Mouse (Mus musculus): ENCODE data around the gene Scn3b. TPM values are rescaled to one million over a fixed set of nuclear protein-coding genes. Genes with fewer than 3 reads are reported as not detected.

Scn3b gene
- polyA plus RNA-seq, 1 experiment from 2014 or later, result 0.65 TPM

DNA sequence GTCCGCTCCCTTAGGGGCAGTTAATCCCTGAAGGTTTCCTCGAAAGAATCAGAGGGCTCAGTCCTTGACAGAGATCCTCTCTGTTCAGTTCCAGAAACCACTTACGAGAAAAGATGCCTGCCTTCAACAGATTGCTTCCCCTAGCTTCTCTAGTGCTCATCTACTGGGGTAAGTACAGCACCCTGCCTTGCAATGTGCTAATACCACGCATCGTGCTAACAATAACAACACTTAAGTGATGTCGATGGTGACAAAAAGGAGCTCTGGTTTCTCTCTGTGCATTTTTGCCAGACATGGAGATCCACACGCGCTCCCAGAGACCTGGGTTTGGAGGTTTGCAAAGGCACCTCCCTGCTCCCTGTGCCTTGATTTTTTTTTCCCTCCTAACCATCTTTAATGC, 863 bp downstream of the Scn3b start:
- 23% methylated on average over 8 of the region's 8 CpGs for WGBS

DNA sequence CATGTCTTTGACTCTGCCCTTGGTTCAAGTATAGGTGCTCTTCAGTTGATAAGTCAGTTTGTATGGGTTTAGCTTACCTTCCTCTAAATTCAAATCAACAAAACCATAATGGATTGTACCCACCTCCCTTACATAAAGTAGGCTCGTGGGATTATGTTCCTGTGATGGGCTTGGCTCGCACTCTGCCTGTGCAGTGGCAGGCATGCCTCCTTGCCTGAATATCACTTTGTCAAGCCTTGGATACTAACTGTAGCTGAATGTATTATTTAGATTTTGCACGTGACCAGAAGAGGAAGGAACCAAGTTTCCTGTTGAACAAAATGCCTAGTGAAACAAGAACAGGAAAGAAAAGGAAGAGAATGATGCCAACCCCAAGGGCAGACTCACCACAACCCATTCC, 2.1 kb downstream of the Scn3b start:
- no peak overlapping the region for H3K4me2 ChIP-seq
- no peaks in the 10 kb centered on the region for H3K9me3 ChIP-seq
- no peak overlapping the region for H3K27ac ChIP-seq
- no peak overlapping the region for H3K4me3 ChIP-seq (replicated peaks)
- ATAC-seq (ENCODE audit: insufficient number of reproducible peaks, insufficient read depth, low FRiP score, low TSS enrichment, low read depth), result no peak
- peaks cover 15% of the 10 kb centered on the region for H3K4me1 ChIP-seq (replicated peaks)
- no peak overlapping the region for H3K9ac ChIP-seq (replicated peaks)
- WGBS, result 69% methylated on average over 3 of the region's 3 CpGs
- H3K36me3 ChIP-seq, result no peaks in the 10 kb centered on the region
- H3K27me3 ChIP-seq, result peaks cover 39% of the 10 kb centered on the region

More for the DNA sequence above, 863 bp downstream of the Scn3b start:
- Histone ChIP-seq H3K9me3 (no peaks in the 10 kb centered on the region), H3K27me3 (peaks cover 39% of the 10 kb centered on the region), H3K36me3 (no peaks in the 10 kb centered on the region), H3K9ac (replicated peaks) (no peak overlapping the region), H3K4me2 (no peak overlapping the region), H3K4me1 (replicated peaks) (peaks cover 15% of the 10 kb centered on the region), H3K27ac (no peak overlapping the region), H3K4me3 (replicated peaks) (no peak overlapping the region)
- peak; percentile 43; the same call in 1 of the 2 replicates for ATAC-seq (ENCODE audit: insufficient number of reproducible peaks, insufficient read depth, low FRiP score, low TSS enrichment, low read depth)

DNA sequence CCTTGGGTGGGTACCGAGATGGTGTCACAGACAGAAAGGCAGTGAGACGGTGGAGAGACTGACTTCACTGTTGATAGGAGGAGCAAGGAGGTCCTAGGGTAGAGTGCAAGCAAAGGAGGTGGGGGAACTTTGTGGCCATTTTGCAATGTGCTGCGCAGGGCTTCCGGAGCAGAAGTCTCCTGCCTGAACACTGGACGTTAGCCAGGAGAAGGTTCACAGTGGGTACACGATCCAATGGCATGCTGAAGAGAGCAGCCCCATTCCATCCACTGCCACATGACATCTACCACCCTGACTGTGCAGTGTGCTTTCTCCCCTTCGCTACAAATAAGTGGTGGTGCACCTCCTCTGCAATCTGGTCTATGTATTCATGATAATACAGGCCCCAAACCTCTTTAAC, 3.8 kb downstream of the Scn3b start:
- no peak overlapping the region for H3K9ac ChIP-seq (replicated peaks)
- H3K9me3 ChIP-seq, result no peaks in the 10 kb centered on the region
- no peak overlapping the region for H3K4me2 ChIP-seq
- no peak overlapping the region for H3K4me3 ChIP-seq (replicated peaks)
- H3K4me1 ChIP-seq (replicated peaks), result peaks cover 14% of the 10 kb centered on the region
- no peak for ATAC-seq (ENCODE audit: insufficient number of reproducible peaks, insufficient read depth, low FRiP score, low TSS enrichment, low read depth)
- 82% methylated on average over 7 of the region's 7 CpGs for WGBS
- H3K36me3 ChIP-seq, result no peaks in the 10 kb centered on the region
- peaks cover 29% of the 10 kb centered on the region for H3K27me3 ChIP-seq
- H3K27ac ChIP-seq, result no peak overlapping the region

DNA sequence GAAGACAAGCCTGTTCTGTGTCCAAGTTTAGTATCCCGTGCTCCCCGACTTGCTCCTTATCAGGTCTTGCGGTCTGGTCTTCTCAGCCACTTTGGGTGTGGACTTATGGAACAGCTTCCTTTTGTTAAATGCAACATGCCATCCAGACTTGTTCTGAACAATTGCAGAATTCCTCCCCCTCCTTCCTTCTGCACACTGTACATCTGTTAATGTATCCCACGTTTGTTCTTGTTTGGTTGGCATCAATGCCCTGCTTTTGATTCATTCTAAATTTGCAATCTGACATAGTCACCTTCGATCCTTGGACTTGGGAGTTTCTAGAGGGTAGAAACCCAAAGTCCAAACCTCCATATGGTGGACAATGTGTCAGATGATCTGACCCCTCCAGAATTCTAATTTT, 6.9 kb downstream of the Scn3b start:
- no peaks in the 10 kb centered on the region for H3K4me1 ChIP-seq (replicated peaks)
- no peak overlapping the region for H3K4me3 ChIP-seq (replicated peaks)
- no peak overlapping the region for H3K4me2 ChIP-seq
- ATAC-seq (ENCODE audit: insufficient number of reproducible peaks, insufficient read depth, low FRiP score, low TSS enrichment, low read depth), result no peak
- 0 out of 2 replicates have a peak, but pooled peaks cover 3% of the 10 kb centered on the region for H3K27me3 ChIP-seq
- no peak overlapping the region for H3K27ac ChIP-seq
- no peak overlapping the region for H3K9ac ChIP-seq (replicated peaks)
- 90% methylated on average over 5 of the region's 5 CpGs for WGBS
- no peaks in the 10 kb centered on the region for H3K9me3 ChIP-seq
- no peaks in the 10 kb centered on the region for H3K36me3 ChIP-seq

DNA sequence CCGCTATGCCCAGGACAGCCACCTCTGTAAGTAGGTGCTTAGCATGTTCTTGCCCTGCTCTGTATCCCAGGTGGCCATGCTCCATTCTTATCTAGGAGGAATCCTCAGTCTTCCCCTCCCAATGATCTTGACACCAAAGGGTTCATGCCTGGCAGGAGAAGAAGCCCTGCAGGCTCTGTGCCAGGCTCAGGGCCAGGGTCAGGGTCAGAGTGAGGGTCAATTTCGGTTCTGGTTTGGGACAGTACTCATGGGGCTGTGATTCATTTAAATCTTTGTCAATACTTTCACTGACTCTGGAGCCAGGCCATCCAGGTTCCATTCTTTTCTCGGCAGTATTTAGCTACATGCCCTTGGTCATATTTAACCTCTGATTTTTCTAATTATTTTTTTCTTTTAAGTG, 8.7 kb downstream of the Scn3b start:
- no peaks in the 10 kb centered on the region for H3K9me3 ChIP-seq
- no peak overlapping the region for H3K9ac ChIP-seq (replicated peaks)
- H3K27ac ChIP-seq, result no peak overlapping the region
- H3K4me1 ChIP-seq (replicated peaks), result no peaks in the 10 kb centered on the region
- ATAC-seq (ENCODE audit: insufficient number of reproducible peaks, insufficient read depth, low FRiP score, low TSS enrichment, low read depth), result no peak
- 0 out of 2 replicates have a peak, but pooled peaks cover 3% of the 10 kb centered on the region for H3K27me3 ChIP-seq
- WGBS, result 82% methylated on average over 3 of the region's 3 CpGs
- no peaks in the 10 kb centered on the region for H3K36me3 ChIP-seq
- no peak overlapping the region for H3K4me2 ChIP-seq
- H3K4me3 ChIP-seq (replicated peaks), result no peak overlapping the region

DNA sequence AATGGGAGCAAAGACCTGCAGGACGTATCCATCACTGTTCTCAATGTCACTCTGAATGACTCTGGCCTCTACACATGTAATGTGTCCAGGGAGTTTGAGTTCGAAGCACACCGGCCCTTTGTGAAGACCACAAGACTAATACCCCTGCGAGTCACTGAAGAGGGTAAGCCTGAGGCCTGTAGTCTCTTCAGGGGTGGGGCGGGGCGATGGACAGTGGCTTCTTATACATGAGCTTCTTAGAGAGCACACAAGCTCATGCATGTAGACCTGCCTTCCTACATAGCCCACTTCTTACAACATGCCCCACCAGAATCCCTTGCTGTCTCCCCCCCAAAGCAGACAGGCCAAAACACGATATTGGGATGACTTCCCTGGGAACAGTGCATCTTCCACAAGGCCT, 10.4 kb downstream of the Scn3b start:
- Histone ChIP-seq H3K36me3 (no peaks in the 10 kb centered on the region), H3K9ac (replicated peaks) (no peak overlapping the region), H3K4me1 (replicated peaks) (no peaks in the 10 kb centered on the region), H3K4me3 (replicated peaks) (no peak overlapping the region), H3K9me3 (no peaks in the 10 kb centered on the region), H3K27me3 (no peaks in the 10 kb centered on the region), H3K4me2 (no peak overlapping the region), H3K27ac (no peak overlapping the region)
- WGBS, result 89% methylated on average over 7 of the region's 7 CpGs
- no peak for ATAC-seq (ENCODE audit: insufficient number of reproducible peaks, insufficient read depth, low FRiP score, low TSS enrichment, low read depth)

DNA sequence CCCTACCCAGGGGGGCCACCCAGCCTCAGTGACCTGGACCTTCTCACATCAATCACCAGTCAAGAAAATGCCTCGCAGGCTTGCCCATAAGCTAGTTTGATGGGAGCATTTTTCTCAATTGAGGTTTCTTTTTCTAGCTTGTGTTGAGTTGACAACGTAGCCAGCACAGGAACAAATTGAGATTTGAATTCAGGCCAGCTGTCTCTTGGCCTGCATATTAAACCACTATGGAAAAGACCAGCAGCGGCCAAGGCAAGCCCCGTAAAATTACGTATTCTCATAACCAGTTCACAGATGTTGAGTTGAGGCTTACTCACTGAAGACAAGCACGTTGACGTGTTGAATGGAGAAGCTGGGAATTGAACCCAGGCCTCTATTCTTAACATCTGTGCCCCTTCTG, 14.0 kb downstream of the Scn3b start:
- Histone ChIP-seq H3K27ac (no peak overlapping the region), H3K4me3 (replicated peaks) (no peak overlapping the region), H3K9me3 (no peaks in the 10 kb centered on the region), H3K9ac (replicated peaks) (no peak overlapping the region), H3K36me3 (no peaks in the 10 kb centered on the region), H3K4me2 (no peak overlapping the region), H3K4me1 (replicated peaks) (no peaks in the 10 kb centered on the region), H3K27me3 (no peaks in the 10 kb centered on the region)
- no peak for ATAC-seq (ENCODE audit: insufficient number of reproducible peaks, insufficient read depth, low FRiP score, low TSS enrichment, low read depth)
- WGBS, result 75% methylated on average over 7 of the region's 7 CpGs

DNA sequence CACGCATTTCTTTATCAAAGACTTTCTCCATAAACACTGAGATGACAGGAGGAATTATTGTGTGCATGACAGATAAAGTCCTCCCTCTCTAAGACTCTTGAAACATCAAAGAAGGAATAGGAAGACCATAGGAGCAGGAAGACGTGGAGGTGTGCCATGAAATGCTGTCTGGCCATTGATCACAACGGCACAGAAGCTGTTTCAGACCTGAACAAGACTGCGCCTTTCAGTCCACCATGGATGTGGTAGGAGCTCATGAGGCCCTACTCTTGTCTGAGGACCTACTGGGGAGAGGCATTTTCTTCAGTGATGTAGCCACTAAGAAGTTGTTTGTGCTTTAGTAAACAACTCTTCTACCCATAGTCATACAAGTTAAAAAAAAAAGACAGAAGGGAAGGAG, 23.5 kb downstream of the Scn3b start:
- ATAC-seq (ENCODE audit: insufficient number of reproducible peaks, insufficient read depth, low FRiP score, low TSS enrichment, low read depth), result no peak
- Histone ChIP-seq H3K4me1 (replicated peaks) (no peaks in the 10 kb centered on the region), H3K27ac (no peak overlapping the region), H3K9ac (replicated peaks) (no peak overlapping the region), H3K4me3 (replicated peaks) (no peak overlapping the region), H3K36me3 (peaks cover 18% of the 10 kb centered on the region; the same call in 1 of the 2 replicates), H3K9me3 (no peaks in the 10 kb centered on the region), H3K4me2 (no peak overlapping the region), H3K27me3 (no peaks in the 10 kb centered on the region)
- WGBS, result 88% methylated on average over 4 of the region's 4 CpGs

DNA sequence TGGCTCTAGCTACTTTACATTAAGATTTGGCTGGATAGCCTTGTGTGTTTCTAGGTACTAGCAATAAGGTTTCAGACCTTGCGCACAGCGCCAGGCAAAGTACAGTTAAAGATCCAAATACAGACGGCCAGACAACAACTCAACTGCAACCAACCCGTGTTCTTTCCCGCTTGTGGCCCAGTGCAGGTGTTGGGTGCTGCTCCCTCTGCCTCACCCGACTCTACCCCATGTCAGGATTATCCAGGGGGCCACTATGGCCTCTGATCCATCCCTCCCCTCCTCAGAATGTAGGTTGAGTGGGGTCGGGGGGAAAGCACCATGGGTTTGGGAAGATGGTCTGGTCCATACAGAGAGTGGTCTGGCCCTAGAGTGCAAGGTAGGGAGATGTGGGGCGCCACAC, 24.3 kb downstream of the Scn3b start:
- Histone ChIP-seq H3K4me3 (replicated peaks) (no peak overlapping the region), H3K9ac (replicated peaks) (no peak overlapping the region), H3K4me1 (replicated peaks) (no peaks in the 10 kb centered on the region), H3K27ac (no peak overlapping the region), H3K27me3 (no peaks in the 10 kb centered on the region), H3K9me3 (no peaks in the 10 kb centered on the region), H3K36me3 (peaks cover 18% of the 10 kb centered on the region; the same call in 1 of the 2 replicates), H3K4me2 (no peak overlapping the region)
- 90% methylated on average over 8 of the region's 8 CpGs for WGBS
- ATAC-seq (ENCODE audit: insufficient number of reproducible peaks, insufficient read depth, low FRiP score, low TSS enrichment, low read depth), result no peak

DNA sequence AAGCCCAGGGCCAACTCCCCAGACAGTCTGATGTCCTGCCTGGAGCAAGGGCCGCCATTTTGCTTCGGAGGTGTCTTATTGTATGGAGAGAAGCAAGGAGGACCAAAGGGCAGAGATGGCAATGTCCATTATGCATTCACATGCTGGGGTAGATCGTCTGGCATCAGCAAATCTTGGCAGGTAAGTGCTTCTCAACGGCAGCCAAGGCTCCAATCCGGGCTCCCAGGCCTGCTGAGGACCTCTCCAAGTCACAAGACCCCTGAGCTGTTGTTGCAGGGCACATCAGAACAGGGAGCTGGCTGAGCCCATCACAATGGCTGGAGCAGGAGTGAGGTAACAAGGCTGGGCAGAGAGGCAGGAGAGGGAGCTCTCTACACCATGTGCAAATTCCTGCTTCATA, 24.7 kb downstream of the Scn3b start:
- Histone ChIP-seq H3K9ac (replicated peaks) (no peak overlapping the region), H3K9me3 (no peaks in the 10 kb centered on the region), H3K4me2 (no peak overlapping the region), H3K4me1 (replicated peaks) (no peaks in the 10 kb centered on the region), H3K27ac (no peak overlapping the region), H3K4me3 (replicated peaks) (no peak overlapping the region), H3K36me3 (peaks cover 23% of the 10 kb centered on the region; the same call in 1 of the 2 replicates), H3K27me3 (no peaks in the 10 kb centered on the region)
- WGBS, result 91% methylated on average over 5 of the region's 5 CpGs
- ATAC-seq (ENCODE audit: insufficient number of reproducible peaks, insufficient read depth, low FRiP score, low TSS enrichment, low read depth), result no peak

DNA sequence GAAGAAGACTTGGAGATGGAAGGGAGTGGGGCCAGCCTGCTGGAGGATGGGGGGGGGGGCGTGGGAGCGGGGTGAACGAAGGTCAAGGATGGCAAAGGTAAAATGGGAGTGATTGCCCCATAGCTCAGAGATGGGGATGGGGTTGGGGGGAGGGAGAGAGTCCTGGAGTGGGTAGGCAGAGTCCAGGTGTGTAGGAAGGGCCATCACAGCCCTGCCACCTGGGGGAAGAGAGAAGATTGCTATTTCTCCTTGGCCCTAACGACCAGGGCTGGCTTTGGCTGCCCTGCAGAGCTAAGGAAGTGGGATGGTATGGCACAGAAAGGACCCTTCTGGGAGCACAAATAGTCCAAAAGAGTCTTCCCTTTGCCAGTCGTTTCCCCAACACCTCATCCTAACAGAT, 25.2 kb downstream of the Scn3b start:
- no peaks in the 10 kb centered on the region for H3K9me3 ChIP-seq
- H3K4me3 ChIP-seq (replicated peaks), result no peak overlapping the region
- no peaks in the 10 kb centered on the region for H3K4me1 ChIP-seq (replicated peaks)
- no peak overlapping the region for H3K4me2 ChIP-seq
- 85% methylated on average over 5 of the region's 5 CpGs for WGBS
- H3K9ac ChIP-seq (replicated peaks), result no peak overlapping the region
- no peaks in the 10 kb centered on the region for H3K27me3 ChIP-seq
- no peak overlapping the region for H3K27ac ChIP-seq
- H3K36me3 ChIP-seq, result peaks cover 27% of the 10 kb centered on the region; the same call in 1 of the 2 replicates
- ATAC-seq (ENCODE audit: insufficient number of reproducible peaks, insufficient read depth, low FRiP score, low TSS enrichment, low read depth), result no peak

DNA sequence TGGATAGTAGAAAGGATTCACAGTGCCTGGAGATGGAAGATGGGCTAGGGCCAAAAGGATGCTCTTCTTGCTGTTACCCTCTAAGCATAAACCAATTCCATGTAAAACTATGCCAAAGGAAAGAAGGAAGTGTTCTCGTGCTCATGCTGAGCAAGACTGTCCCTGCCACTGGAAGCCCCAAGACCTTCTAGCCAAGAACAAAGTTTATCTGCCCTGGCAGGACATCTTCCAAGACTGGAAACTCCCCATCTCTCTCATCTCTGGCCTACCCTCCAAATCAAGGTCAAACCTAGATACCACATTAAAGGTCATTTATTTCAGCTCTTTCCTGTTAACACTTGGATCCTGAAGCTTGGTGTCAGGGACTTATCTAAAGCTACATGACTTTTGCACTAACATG, 25.8 kb downstream of the Scn3b start:
- Histone ChIP-seq H3K4me1 (replicated peaks) (no peaks in the 10 kb centered on the region), H3K9ac (replicated peaks) (no peak overlapping the region), H3K9me3 (no peaks in the 10 kb centered on the region), H3K4me2 (no peak overlapping the region), H3K4me3 (replicated peaks) (no peak overlapping the region), H3K27me3 (no peaks in the 10 kb centered on the region), H3K27ac (no peak overlapping the region), H3K36me3 (peaks cover 34% of the 10 kb centered on the region; the same call in 1 of the 2 replicates)
- no peak for ATAC-seq (ENCODE audit: insufficient number of reproducible peaks, insufficient read depth, low FRiP score, low TSS enrichment, low read depth)
- 84% methylated on average over 1 of the region's 1 CpGs for WGBS
